Mouse (Mus musculus): ENCODE results near the gene Rsph10b. TPM values are rescaled to one million over a fixed set of nuclear protein-coding genes. Genes with fewer than 3 reads are reported as not detected.

Rsph10b gene
- total RNA-seq, 2 experiments from 2014 or later: not detected

DNA sequence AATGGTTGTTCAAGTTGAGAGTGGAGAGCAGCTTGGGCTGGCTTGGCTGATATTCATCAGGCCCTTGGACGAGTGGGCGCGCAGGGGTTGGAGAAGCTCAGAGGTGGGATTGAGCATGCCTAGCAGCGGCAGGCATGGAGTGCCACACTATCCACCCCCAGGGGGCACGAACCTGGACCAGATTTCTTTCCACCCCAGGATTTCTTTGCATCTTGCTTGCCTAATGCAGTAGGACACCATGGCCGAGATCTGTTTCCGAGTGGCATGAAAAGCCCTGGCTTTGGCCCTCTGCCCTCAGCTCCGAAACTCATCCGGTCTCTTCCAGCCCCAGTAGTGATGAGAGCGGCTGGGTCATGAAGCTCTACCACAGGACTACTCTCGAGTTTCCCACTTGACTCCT is 579 bp downstream of the Rsph10b start:
- ATAC-seq (replicated peaks; ENCODE audit: poor library complexity, severe bottlenecking): no peak

DNA sequence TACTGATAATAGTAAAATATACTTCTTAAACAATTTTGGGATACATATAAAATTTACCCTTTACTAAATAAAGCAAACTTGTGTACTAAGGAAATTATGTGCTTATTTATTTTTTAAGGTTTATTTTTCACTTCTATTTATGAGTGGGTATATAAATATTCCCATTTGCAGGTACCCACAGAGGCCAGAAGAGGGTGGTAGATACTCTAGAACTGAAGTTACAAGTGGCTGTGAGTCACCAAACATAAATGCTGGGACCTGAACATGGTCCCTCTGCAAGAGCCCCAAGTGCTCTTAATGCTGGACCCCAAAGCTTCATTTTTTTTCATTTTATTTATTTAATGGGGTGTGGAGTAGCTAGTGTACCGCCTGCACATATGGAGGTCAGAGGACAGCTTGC is 1.0 kb downstream of the Rsph10b start:
- no peak for ATAC-seq (replicated peaks; ENCODE audit: poor library complexity, severe bottlenecking)

DNA sequence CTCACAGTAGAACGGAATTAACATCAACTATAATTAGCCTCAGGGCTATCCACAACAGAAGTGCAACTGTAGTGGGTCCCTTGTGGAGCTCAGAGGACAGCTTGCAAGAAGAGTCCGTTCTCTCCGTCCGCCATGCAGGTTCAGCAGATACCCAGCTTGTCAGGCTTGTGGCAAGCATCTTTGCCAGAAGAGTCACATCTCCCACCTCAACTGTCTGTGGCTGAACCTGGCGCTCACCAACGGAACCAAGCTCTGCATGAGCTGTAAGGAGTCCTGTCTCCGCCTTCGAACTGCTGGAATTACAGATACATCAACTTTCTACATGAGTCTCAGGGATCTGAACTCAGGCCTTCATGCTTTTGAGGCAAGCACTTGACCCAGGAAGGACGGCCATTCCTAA is 3.3 kb downstream of the Rsph10b start:
- ATAC-seq (replicated peaks; ENCODE audit: poor library complexity, severe bottlenecking): no peak

DNA sequence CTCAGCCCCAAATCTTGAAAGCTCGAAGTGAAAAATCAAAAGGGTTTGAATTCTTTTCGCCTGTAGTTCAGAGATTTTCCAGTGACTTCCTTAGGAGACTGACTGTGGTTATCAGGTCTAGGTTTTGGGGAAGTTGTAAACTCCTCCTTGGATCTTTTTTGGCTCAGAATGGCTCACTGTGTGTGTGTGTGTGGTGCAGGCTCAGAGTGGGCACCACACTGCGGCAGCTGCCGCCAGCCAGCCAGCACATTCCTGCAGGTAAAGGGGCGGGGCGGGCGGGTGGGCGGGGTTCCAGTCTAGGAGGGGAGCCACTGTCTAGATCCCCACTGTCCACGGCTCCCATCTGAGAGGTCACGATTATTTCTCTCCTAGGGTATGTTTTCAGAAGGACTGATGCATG is 8.8 kb downstream of the Rsph10b start:
- peak; percentile 67 for ATAC-seq (replicated peaks; ENCODE audit: poor library complexity, severe bottlenecking)

DNA sequence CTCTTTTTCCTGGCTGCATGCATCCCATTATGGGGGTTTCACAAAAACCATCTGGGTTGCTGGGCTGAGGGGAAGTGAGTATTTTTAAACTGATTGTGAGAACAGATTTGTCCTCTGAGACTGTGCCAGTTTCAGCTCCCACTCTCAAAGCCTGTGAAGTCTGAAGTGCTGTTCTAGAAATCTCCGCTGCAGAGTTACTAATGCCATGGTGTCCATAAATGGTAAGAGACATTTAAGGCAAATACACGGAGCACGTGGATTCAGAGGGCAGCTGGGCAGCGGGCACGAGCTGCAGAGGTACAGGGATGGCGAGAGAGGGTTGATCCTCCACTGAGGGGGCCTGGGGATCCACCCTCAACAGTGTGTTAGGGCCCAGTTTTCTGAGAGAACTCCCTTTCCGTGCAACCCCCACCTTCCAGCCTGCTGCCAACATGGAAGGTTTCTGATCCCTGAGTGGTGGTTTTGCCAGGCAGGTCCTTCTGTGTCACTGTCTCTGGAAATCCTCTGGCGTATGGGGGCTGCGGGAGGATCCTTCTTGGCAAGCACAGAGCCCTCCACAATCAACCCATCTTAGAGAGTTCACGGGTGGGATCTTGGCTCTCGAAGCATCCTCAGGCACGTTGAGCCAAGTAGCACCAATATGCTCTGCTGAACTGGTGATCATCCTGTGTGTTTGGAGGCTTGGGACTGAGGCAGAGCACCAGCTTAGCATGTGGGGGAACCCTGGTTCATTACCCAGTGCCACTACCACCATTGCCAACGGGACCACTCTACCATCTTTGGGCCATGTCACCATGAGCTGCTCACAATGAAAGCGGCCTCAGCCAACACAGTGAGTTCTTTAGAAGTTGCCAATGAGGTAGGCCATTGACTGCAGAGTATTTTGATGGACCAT is 10.6 kb downstream of the Rsph10b start:
- no peak for ATAC-seq (replicated peaks; ENCODE audit: poor library complexity, severe bottlenecking)

DNA sequence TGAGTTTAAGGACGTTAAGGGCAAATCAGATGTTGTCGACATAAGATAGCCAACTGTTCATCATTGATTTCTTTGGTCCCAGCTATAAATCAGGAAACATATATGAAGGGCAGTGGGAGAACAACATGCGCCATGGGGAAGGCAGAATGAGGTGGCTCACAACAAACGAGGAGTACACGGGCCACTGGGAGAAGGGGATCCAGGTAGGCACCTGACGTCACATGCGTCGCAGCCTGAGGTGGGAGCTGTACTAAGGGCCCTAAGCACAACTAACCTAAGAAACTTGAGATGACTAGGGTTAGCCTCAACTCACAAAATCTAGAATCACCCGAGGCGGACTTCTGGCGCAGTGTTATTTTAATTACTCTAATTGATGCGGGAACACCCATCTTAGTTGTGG is 15.5 kb downstream of the Rsph10b start:
- ATAC-seq (replicated peaks; ENCODE audit: poor library complexity, severe bottlenecking): no peak

DNA sequence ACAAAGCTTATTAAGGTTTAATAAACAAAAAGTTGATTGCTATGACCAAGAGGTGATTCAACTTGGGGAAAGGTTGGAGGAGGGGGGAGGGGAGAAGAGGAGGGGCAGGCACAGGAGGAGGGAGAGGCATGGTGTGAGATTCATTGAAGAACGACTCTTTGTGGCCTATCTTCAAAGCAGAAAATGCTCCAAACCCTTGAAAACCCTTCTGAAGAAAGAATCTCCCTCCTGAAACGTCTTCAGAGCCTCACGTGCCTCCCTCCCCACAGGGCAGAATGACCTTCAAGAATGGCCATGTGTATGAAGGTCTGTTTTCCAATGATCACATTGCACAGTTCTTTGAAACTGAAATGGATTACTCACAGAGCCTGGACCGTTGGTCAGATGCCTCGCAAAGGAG is 17.2 kb downstream of the Rsph10b start:
- no peak for ATAC-seq (replicated peaks; ENCODE audit: poor library complexity, severe bottlenecking)

DNA sequence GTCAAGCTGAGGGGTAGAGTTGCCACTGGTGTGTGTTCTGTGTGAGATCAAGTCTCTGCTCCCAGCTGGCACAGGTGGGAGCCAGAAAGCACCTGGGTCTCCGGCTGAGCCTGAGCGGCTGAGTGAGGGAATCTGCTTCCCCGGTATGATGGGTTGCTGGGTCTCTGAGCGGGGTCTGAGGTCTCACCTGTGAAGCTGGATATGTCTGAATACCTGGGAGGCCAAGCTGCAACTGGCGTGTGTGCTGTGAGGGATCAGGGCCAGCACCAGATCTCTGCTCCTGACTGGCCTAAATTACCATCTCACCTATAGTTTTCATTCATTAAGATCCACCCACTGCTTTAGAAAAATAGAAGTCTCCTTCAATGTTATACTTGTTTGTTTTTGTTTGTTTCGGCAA is 24.3 kb downstream of the Rsph10b start:
- no peak for ATAC-seq (replicated peaks; ENCODE audit: poor library complexity, severe bottlenecking)

DNA sequence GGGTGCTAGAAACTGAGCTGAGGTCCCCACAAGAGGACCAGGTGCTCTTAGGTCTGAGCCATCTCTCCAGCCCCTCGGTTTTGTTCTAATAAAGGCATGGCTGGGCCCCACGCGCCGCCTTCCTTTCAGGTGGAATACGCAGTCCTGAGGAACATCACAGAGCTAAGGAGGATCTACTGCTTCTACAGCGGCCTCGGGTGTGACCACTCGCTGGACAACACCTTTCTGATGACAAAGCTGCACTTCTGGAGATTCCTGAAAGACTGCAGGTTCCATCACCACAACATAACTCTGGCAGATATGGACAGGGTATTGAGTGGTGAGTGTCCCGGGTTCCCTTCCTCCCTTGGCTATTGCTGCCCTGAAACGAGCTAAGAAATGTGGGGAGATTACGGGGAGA is 26.7 kb downstream of the Rsph10b start:
- no peak for ATAC-seq (replicated peaks; ENCODE audit: poor library complexity, severe bottlenecking)

DNA sequence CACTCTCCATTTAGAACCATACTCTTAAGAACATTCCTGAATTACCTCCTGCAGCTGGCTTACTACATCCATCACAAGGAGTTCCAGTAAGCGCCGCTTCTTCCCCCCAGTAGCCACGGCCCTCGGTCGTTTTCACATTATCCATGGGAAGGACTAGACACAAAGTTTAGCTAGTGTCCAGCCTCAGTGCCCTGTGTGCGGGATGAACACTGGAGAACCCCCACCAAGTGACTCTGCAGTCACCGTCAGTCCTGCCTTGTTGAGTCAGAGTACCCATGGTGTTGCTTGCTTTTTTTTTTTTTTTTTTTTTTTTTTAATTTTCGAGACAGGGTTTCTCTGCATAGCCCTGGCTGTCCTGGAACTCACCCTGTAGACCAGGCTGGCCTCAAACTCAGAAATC is 28.3 kb downstream of the Rsph10b start:
- no peak for ATAC-seq (replicated peaks; ENCODE audit: poor library complexity, severe bottlenecking)

DNA sequence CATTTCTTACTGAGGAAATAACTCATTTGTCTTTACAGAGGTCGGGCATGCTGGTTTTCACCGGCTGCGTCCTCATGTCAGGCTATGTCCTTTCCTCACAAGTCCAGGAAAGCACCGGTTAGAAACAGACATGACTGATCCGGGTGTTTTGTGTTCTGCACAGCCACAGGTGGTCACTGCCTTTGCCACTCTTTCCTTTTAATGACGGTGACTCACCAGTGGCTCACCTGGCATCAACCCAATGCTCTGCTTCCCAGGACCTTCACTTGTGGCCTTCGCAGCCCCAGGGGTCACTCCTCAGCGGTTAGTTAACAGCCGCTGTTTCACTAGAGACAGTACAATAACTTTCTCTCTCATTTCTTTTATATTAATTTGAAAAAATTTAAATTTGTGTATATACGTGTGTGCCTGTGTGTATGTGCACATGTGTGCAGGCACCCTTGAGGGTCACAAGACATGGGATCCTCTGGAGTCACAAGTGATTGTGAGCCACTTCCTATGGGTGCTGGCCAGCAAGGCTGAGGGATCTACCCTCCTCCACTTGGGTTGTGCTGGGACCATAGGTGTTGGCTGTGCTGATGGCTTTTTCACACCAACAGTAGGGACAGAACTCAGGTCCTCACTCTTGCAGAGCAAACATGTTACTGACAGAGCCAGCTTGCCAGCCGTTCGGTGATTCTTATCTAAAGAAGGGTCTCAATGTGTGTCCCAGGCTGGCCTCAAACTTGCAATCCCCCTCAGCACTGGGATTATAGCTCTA is 32.9 kb downstream of the Rsph10b start:
- ATAC-seq (replicated peaks; ENCODE audit: poor library complexity, severe bottlenecking): no peak

DNA sequence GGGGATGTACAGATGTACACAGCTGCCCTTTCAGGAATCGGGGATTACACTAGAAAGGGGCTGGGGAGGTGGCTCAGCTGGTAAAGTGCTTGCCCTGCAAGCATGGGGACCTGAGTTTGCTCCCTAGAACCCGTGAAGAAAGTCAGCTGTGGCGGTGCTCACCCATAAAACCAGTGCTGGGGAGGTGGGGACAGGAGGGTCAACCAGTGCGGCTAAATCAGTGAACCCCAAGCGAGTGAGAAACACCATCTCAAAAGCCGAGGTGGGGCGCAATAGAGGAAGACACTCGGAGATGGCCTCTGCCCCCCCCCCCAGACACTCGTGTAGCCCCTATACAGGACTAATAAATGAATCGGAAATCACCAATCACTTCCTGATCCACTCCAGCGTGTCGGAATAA is 33.8 kb downstream of the Rsph10b start:
- ATAC-seq (replicated peaks; ENCODE audit: poor library complexity, severe bottlenecking): no peak

DNA sequence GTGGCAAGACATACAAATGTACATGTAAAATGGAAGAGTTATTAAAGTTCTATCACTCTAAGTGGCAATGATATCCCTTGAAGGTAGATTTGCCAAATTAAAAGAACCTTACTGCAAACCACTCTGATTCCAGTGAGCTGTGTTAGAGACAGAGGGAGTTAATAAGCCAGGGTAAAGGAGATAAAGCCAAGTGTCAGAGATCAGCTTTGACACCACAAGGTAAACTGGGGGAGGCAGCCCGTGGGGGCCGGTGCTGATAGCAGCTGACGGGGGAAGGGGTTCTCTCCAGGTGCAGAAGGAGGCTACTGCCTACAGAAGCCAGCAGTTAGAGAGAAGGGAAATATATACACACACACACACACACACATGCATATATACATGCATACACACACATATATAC is 39.8 kb downstream of the Rsph10b start:
- no peak for ATAC-seq (replicated peaks; ENCODE audit: poor library complexity, severe bottlenecking)

DNA sequence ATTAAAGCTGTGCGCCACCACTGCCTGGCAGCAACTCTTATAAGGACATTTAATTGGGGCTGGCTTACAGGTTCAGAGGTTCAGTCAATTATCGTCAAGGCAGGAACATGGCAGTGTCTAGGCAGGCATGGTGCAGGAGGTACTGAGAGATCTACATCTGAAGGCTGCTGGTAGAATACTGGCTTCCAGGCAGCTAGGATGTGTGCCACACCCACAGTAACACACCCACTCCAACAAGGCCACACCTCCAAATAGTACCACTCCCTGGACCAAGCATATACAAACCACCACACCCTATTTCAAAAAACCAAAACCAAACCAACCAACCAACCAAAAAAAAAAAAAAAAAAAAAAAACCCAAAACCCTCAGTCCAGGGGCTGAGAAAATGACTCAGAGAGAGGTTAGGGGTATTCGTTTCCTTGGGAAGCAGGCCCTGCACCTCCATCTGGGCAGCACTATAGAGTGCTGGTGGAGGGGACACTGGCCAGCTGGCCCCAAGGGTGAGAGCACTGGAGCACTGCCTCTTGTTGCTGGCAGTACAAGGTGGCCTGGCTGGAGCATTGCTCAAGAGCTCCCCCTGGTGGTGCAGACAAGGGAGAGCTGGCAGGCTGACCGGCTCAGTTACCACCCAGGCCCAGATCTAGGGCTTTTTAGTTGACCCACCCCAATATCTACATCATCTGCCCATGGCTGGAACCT is 42.2 kb downstream of the Rsph10b start:
- peak; percentile 92 for ATAC-seq (replicated peaks; ENCODE audit: poor library complexity, severe bottlenecking)

DNA sequence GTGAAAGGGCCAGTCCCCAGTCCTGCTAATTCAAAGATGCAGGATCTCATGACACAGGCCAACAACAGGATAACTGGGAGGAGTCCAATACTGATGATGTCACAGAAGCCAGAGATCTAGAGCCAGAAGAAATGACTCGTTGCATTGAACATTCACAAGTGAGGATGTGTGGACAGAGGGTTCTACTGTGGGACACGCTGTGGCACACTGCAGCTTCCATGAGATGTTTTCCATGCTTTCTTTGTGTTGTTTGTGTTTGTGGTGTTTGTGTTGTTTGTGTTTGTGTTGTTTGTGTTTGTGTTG is 42.7 kb downstream of the Rsph10b start:
- 0 out of 2 replicates have a peak, but pooled peaks have one; percentile 16 for ATAC-seq (replicated peaks; ENCODE audit: poor library complexity, severe bottlenecking)

DNA sequence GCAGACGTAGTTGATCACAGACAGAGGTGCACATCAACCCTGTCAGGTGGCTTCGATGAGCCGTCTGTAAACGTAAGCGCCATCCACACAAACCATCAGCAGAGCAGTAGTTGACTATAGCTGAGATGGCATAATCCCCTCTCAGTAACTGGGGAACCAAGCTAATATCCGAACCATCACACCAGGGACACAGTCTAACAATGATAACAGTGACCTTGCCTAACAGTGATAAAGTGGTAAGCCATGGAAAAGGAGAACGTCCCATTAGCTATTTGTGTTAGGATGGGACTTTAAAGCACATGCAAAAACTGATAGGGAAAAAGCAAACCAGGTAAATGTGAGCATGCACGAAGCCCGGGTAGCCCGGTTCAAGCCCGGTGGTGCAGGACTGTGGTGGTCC is 43.4 kb downstream of the Rsph10b start:
- no peak for ATAC-seq (replicated peaks; ENCODE audit: poor library complexity, severe bottlenecking)

DNA sequence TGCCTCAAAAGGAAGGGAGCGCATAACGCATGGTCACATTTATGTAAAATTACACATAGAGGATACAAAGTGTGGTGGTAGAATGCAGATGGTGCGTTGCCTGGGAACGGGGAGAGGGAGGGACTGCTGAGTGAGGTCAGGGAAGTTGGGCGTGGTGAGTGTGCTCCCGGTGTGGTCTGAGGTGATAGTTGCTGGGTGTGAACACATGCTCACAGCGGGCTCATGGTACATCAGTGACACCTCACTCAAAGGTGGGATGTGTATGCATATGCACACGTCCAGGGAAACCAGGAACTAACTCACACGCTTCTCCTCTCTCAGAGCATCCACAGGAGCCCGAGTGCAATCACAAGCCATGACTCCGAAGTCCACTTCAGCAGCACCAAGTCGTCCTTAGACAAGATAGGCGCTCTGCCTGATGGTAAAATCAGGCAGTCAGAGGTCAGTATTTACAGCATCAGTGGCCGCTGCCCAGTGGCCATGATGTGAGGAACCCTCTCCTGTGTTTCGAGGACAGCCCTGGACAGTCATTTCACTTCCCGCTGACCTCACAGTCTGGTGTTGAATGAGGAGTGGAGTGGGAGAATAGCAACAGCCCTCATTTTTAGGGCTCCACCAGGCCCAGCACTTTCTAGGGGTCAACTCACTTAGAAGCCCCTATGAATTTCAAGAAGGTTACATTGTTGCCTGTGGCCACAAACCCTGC is 44.0 kb downstream of the Rsph10b start:
- ATAC-seq (replicated peaks; ENCODE audit: poor library complexity, severe bottlenecking): no peak

DNA sequence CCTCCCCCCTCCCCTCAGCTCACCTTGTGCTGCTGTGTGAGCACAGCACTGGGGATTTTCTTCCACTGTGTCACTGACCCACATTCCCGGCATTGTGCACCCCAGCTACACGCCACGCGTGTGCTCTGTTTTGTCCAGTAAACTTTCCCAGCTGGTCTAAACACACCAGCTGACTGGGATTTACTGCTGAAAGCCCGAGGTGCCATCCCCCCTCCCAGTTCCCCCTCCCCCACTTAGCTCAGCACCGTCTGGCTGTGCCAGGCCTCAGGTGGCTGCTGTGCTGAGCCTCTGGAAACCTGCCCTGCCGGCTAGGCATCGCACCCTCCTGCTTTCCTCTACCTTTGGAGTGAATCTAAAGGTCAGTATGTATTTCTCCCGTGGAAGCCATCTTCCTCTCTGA is 48.0 kb downstream of the Rsph10b start:
- ATAC-seq (replicated peaks; ENCODE audit: poor library complexity, severe bottlenecking): no peak

DNA sequence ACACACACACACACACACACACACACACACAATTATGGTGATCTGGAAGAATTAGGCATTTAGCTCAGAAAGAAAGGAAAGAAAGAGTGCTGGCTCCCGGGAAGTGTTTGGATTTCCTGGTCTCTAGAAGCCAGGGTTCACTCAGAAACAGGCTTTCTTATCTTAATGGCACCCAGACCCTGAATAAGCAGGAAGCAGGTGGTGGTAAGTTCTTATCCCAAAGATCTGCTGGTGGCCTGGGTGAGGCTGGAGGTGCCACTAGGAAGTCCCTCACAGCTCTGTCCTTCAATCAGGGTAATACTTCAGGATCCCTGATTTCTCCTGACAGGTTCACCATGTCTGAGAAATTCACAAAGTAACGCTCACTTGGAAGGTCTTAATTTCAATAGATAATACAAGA is 49.5 kb downstream of the Rsph10b start:
- no peak for ATAC-seq (replicated peaks; ENCODE audit: poor library complexity, severe bottlenecking)

DNA sequence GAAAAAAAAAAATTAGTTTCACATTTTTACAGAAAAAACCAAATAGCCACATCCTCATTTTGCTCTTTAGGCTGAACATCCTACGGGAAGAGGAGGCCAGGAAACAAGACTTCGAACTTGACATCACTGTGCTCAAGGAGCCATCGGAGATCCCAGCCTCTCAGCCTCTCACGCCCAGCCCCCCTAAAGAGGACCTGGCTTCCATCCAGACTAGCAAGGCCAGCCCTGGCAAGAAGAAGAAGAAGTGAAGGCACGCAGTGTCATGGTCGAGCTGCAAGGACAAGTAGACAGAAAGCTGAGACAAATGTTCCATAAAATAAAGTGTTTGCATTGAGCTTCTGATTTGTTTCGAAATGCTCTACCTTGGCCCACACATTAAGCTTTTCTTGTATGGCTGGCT is 52.5 kb downstream of the Rsph10b start:
- no peak for ATAC-seq (replicated peaks; ENCODE audit: poor library complexity, severe bottlenecking)

DNA sequence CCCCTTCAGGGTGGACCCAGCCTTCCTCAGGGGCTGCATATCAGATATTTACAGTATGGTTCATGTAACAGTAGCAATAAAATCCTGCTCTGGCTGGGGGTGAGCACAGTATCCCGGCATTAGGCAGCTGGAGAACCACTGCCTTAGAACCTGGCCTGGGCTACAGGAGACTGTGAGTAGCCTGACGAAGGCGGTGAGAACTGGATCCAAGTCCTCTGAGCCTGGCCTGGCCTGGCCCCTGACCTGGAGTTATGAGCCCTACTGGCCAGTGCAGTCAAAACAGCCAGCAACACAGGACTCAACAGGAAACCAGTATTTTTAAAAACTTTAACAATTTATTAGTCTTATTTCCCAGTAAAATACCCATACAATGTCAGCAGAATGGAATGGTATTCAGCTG is 54.8 kb downstream of the Rsph10b start:
- no peak for ATAC-seq (replicated peaks; ENCODE audit: poor library complexity, severe bottlenecking)

All from granulocyte monocyte progenitor cell, adult 5-6 weeks (primary cell).